Mouse (Mus musculus): ENCODE measurements around the gene Retsat. TPM values are rescaled to one million over a fixed set of nuclear protein-coding genes. Genes with fewer than 3 reads are reported as not detected.

Gene Retsat
- polyA plus RNA-seq, 2 experiments: 5.3 to 11.1 TPM

GRCm38 (mm10) chr6:72656053-72656442 is 57.8 kb downstream of the Retsat start:
- Histone ChIP-seq H3K9ac (replicated peaks) (no peak overlapping the region), H3K27ac (no peak overlapping the region), H3K9me3 (ENCODE audit: control insufficient read depth, low read length) (no peaks in the 10 kb centered on the region), H3K27me3 (ENCODE audit: control insufficient read depth, insufficient read depth, low read length) (no peaks in the 10 kb centered on the region), H3K36me3 (replicated peaks; ENCODE audit: control insufficient read depth, insufficient read depth, low read depth) (no peaks in the 10 kb centered on the region), H3K4me2 (ENCODE audit: low read depth) (no peak overlapping the region), H3K4me1 (replicated peaks; ENCODE audit: control insufficient read depth in 2 of 2, insufficient read depth in 2 of 2, low read length in 1 of 2) (peaks cover 0 to 6% of the 10 kb centered on the region in 2 experiments; a peak in 2 of 4 replicates), H3K4me3 (ENCODE audit: insufficient read depth in 1 of 2, low read depth in 2 of 2, low read length in 2 of 2) (no peak overlapping the region)
- ATAC-seq (ENCODE audit: insufficient read depth) (no peak), DNase-seq (ENCODE audit: low read depth in 3 of 3, low spot score in 3 of 3) (no peak)
- WGBS (ENCODE audit: insufficient replicate concordance): 62% methylated on average over 7 of the region's 7 CpGs
- no peak for TF ChIP-seq CTCF (IDR thresholded peaks at IDR 0.05; ENCODE audit: low read depth)
- TF ChIP-seq EP300 (IDR thresholded peaks at IDR 0.05; ENCODE audit: low read depth): no peak

GRCm38 (mm10) chr6:72658006-72658405 is 59.7 kb downstream of the Retsat start:
- TF ChIP-seq CTCF (IDR thresholded peaks at IDR 0.05; ENCODE audit: low read depth): peak; percentile 68
- TF ChIP-seq EP300 (IDR thresholded peaks at IDR 0.05; ENCODE audit: low read depth): no peak
- Histone ChIP-seq H3K9ac (replicated peaks) (no peak overlapping the region), H3K4me3 (ENCODE audit: insufficient read depth in 1 of 2, low read depth in 2 of 2, low read length in 2 of 2) (no peak overlapping the region), H3K4me1 (replicated peaks; ENCODE audit: control insufficient read depth in 2 of 2, insufficient read depth in 2 of 2, low read length in 1 of 2) (peaks cover 0 to 11% of the 10 kb centered on the region in 2 experiments; a peak in 2 of 4 replicates), H3K4me2 (ENCODE audit: low read depth) (no peak overlapping the region), H3K9me3 (ENCODE audit: control insufficient read depth, low read length) (no peaks in the 10 kb centered on the region), H3K27ac (no peak overlapping the region), H3K27me3 (ENCODE audit: control insufficient read depth, insufficient read depth, low read length) (no peaks in the 10 kb centered on the region), H3K36me3 (replicated peaks; ENCODE audit: control insufficient read depth, insufficient read depth, low read depth) (no peaks in the 10 kb centered on the region)
- DNase-seq (ENCODE audit: low read depth in 3 of 3, low spot score in 3 of 3) (no peak), ATAC-seq (ENCODE audit: insufficient read depth) (no peak)
- 29% methylated on average over 3 of the region's 3 CpGs for WGBS (ENCODE audit: insufficient replicate concordance)

Other genes starting within 250 kb of the Retsat start
- 39.0 and 58.3 TPM in 2 replicates for gene Tmem150a, start 243.0 kb upstream of the Retsat start, polyA plus RNA-seq (2012; rRNA removed)
- 43.6 and 48.0 TPM in 2 replicates for gene Tmem150a, start 243.0 kb upstream of the Retsat start, polyA plus RNA-seq (2014; fragmentation: Nextera tagmentation; extraction: Ambion mirVana)
- 40.3 and 42.8 TPM in 2 replicates for gene Rnf181, start 231.5 kb upstream of the Retsat start, polyA plus RNA-seq (2012; rRNA removed)
- gene Rnf181, start 231.5 kb upstream of the Retsat start, polyA plus RNA-seq (2014; fragmentation: Nextera tagmentation; extraction: Ambion mirVana): 68.0 and 75.4 TPM in 2 replicates
- gene Vamp5, start 218.0 kb upstream of the Retsat start, polyA plus RNA-seq (2012; rRNA removed): 72.5 and 80.0 TPM in 2 replicates
- gene Vamp5, start 218.0 kb upstream of the Retsat start, polyA plus RNA-seq (2014; fragmentation: Nextera tagmentation; extraction: Ambion mirVana): 81.0 and 94.5 TPM in 2 replicates
- 129 and 188 TPM in 2 replicates for gene Vamp8, start 207.8 kb upstream of the Retsat start, polyA plus RNA-seq (2012; rRNA removed)
- gene Vamp8, start 207.8 kb upstream of the Retsat start, polyA plus RNA-seq (2014; fragmentation: Nextera tagmentation; extraction: Ambion mirVana): 266 and 276 TPM in 2 replicates
- 10.9 and 11.3 TPM in 2 replicates for gene Ggcx, start 184.2 kb upstream of the Retsat start, polyA plus RNA-seq (2012; rRNA removed)
- gene Ggcx, start 184.2 kb upstream of the Retsat start, polyA plus RNA-seq (2014; fragmentation: Nextera tagmentation; extraction: Ambion mirVana): 5.7 and 6.5 TPM in 2 replicates
- 59.9 and 99.9 TPM in 2 replicates for gene Mat2a, start 158.9 kb upstream of the Retsat start, polyA plus RNA-seq (2012; rRNA removed)
- gene Mat2a, start 158.9 kb upstream of the Retsat start, polyA plus RNA-seq (2014; fragmentation: Nextera tagmentation; extraction: Ambion mirVana): 159 and 173 TPM in 2 replicates
- gene Sh2d6, start 76.8 kb upstream of the Retsat start, polyA plus RNA-seq (2012; rRNA removed): not detected in 2 replicates
- gene Sh2d6, start 76.8 kb upstream of the Retsat start, polyA plus RNA-seq (2014; fragmentation: Nextera tagmentation; extraction: Ambion mirVana): not detected in 2 replicates
- gene Capg, start 54.1 kb upstream of the Retsat start, polyA plus RNA-seq (2012; rRNA removed): 6.6 and 6.7 TPM in 2 replicates
- gene Capg, start 54.1 kb upstream of the Retsat start, polyA plus RNA-seq (2014; fragmentation: Nextera tagmentation; extraction: Ambion mirVana): 11.9 and 14.8 TPM in 2 replicates
- gene Elmod3, start 62 bp upstream of the Retsat start, polyA plus RNA-seq (2012; rRNA removed): 2.9 and 3.6 TPM in 2 replicates
- 4.9 and 5.2 TPM in 2 replicates for gene Elmod3, start 62 bp upstream of the Retsat start, polyA plus RNA-seq (2014; fragmentation: Nextera tagmentation; extraction: Ambion mirVana)
- gene Tgoln1, start 18.5 kb downstream of the Retsat start, polyA plus RNA-seq (2012; rRNA removed): 6.8 and 7.8 TPM in 2 replicates
- gene Tgoln1, start 18.5 kb downstream of the Retsat start, polyA plus RNA-seq (2014; fragmentation: Nextera tagmentation; extraction: Ambion mirVana): 13.4 and 14.9 TPM in 2 replicates
- gene Tcf7l1, start 190.8 kb downstream of the Retsat start, polyA plus RNA-seq (2012; rRNA removed): 3.0 and 3.1 TPM in 2 replicates
- gene Tcf7l1, start 190.8 kb downstream of the Retsat start, polyA plus RNA-seq (2014; fragmentation: Nextera tagmentation; extraction: Ambion mirVana): 3.1 and 3.6 TPM in 2 replicates

Measured in liver, embryonic 14.5 days (tissue).